ENCODE assay signal across 8 mouse cellular contexts in genomic region chr13:49682233-49682846, GRCm38 (mm10). TPM values are rescaled to one million over a fixed set of nuclear protein-coding genes. Genes with fewer than 3 reads are reported as not detected.
DNase-seq lines count a peak whose midpoint lies in the region; ATAC-seq and TF ChIP-seq lines count a peak whose summit lies in the region.

No protein-coding gene starts in this region.

- TF ChIP-seq EP300 in CH12.LX (IDR thresholded peaks at IDR 0.05; ENCODE audit: low read length), result no peak

- TF ChIP-seq RAD21 in CH12.LX (IDR thresholded peaks at IDR 0.05; ENCODE audit: low read depth, low read length), result no peak

- H3K4me3 ChIP-seq in CH12.LX (replicated peaks in 1 of 3; ENCODE audit: low read depth in 2 of 3, low read length in 2 of 3, poor library complexity in 1 of 3) (peak overlapping the region; percentile 75 to 89 (median 83)), myocyte (peak overlapping the region; percentile 100)
- peak overlapping the region; percentile 74 for H3K4me3 ChIP-seq in forebrain, embryonic 11.5 days (ENCODE audit: low read depth, low read length)

- H3K9ac ChIP-seq in CH12.LX (ENCODE audit: insufficient read depth, low read depth), result peak overlapping the region; percentile 84
- peak overlapping the region; percentile 75 for H3K9ac ChIP-seq in forebrain, embryonic 11.5 days (ENCODE audit: low read length)

- peaks cover 4 to 31% of the 10 kb centered on the region in 2 experiments; a peak in 3 of 4 replicates for H3K4me1 ChIP-seq in CH12.LX (ENCODE audit: control insufficient read depth in 1 of 2, insufficient read depth in 2 of 2)
- peaks cover 5% of the 10 kb centered on the region; the same call in 1 of the 2 replicates for H3K4me1 ChIP-seq in forebrain, embryonic 11.5 days (replicated peaks; ENCODE audit: control insufficient read depth, insufficient read depth, low read length)

- H3K9me3 ChIP-seq in CH12.LX (replicated peaks; ENCODE audit: low read length), result no peaks in the 10 kb centered on the region
- H3K9me3 ChIP-seq in forebrain, embryonic 11.5 days (ENCODE audit: control insufficient read depth, low read length), result no peaks in the 10 kb centered on the region

- peak; percentile 60; the same call in 1 of the 2 replicates for ATAC-seq in frontal cortex, adult (ENCODE audit: low TSS enrichment)
- ATAC-seq in forebrain, embryonic 11.5 days (replicated peaks; ENCODE audit: low FRiP score), result no peak

- peak overlapping the region; percentile 47; the same call in 1 of the 2 replicates for H3K27ac ChIP-seq in CH12.LX (ENCODE audit: insufficient read depth, low read depth)
- peak overlapping the region; percentile 7; the same call in 1 of the 2 replicates for H3K27ac ChIP-seq in forebrain, embryonic 11.5 days (ENCODE audit: low read depth, low read length)

- H3K4me2 ChIP-seq in CH12.LX (ENCODE audit: insufficient read depth, low read depth, poor library complexity, severe bottlenecking) (no peak overlapping the region; the same call in 1 of the 2 replicates), myocyte (ENCODE audit: low read depth) (peak overlapping the region; percentile 88)
- H3K4me2 ChIP-seq in forebrain, embryonic 11.5 days (ENCODE audit: low read depth, low read length, severe bottlenecking), result peak overlapping the region; percentile 58

- no peak for TF ChIP-seq CTCF in CH12.LX (conservative IDR thresholded peaks at IDR 0.05 in 1 of 2, IDR thresholded peaks at IDR 0.05 in 1 of 2; ENCODE audit: low read depth in 2 of 2, low read length in 2 of 2)

- in situ Hi-C loops in CH12.LX (cut with MboI; ENCODE audit: low pct_ligation_motif_present, low pct_unique_long_range_greater_than_20kb, low sequenced_read_pairs), result no loop called here

- H3ac ChIP-seq in myocyte (ENCODE audit: control insufficient read depth, insufficient read length), result peak overlapping the region; percentile 44

- H3K27me3 ChIP-seq in CH12.LX (replicated peaks), result no peaks in the 10 kb centered on the region
- H3K27me3 ChIP-seq in forebrain, embryonic 11.5 days (ENCODE audit: control insufficient read depth, insufficient read depth, low read length), result no peaks in the 10 kb centered on the region
- H3K27me3 ChIP-seq in myocyte (ENCODE audit: control insufficient read depth, insufficient read depth, insufficient read length), result no peaks in the 10 kb centered on the region

- dilution Hi-C loops in CH12.LX (cut with MboI; ENCODE audit: extremely low pct_ligation_motif_present, extremely low pct_unique_long_range_greater_than_20kb, low sequenced_read_pairs), result no loop called here

- WGBS in forebrain, embryonic 11.5 days, result under 1% methylated on average over 20 of the region's 20 CpGs

- peaks cover 19 to 55% of the 10 kb centered on the region in 2 experiments for H3K36me3 ChIP-seq in CH12.LX (replicated peaks in 1 of 2; ENCODE audit: control insufficient read depth in 1 of 2, insufficient read depth in 1 of 2, low read length in 1 of 2)
- no peaks in the 10 kb centered on the region for H3K36me3 ChIP-seq in forebrain, embryonic 11.5 days (ENCODE audit: control insufficient read depth, insufficient read depth, low read length)
- H3K36me3 ChIP-seq in myocyte (ENCODE audit: control insufficient read depth, insufficient read depth), result peaks cover 17% of the 10 kb centered on the region

- peaks cover 54% of the 10 kb centered on the region for H3K79me2 ChIP-seq in CH12.LX (replicated peaks; ENCODE audit: control insufficient read depth, extremely low read depth, insufficient read depth, poor library complexity, severe bottlenecking)
- H3K79me2 ChIP-seq in myocyte (ENCODE audit: control insufficient read depth, insufficient read depth), result peaks cover 54% of the 10 kb centered on the region

- no peak; the same call in 1 of the 2 replicates for TF ChIP-seq POLR2A in CH12.LX (IDR thresholded peaks at IDR 0.05; ENCODE audit: low read depth, low read length)
- no peak for TF ChIP-seq POLR2A in myocyte (IDR thresholded peaks at IDR 0.05; ENCODE audit: insufficient read length, low read depth)

- no peak for DNase-seq in frontal cortex, postnatal 36 days (ENCODE audit: low spot score in 2 of 2)
- DNase-seq in CH12.LX (ENCODE audit: extremely low read depth), result no peak
- DNase-seq in forebrain, embryonic 11.5 days (ENCODE audit: low spot score), result no peak
- DNase-seq in kidney, postnatal 10 days, result peak; percentile 10
- no peak for DNase-seq in right cerebral cortex, postnatal 4 days
- DNase-seq in testis, postnatal 10 days (ENCODE audit: low spot score), result no peak

TF ChIP-seq in CH12.LX, 34 proteins besides CTCF, POLR2A, EP300 and RAD21:
- TF ChIP-seq PAX5 (IDR thresholded peaks at IDR 0.05; ENCODE audit: low read length) (no peak), NRF1 (IDR thresholded peaks at IDR 0.05; ENCODE audit: low read depth, low read length) (no peak; the same call in 1 of the 2 replicates), KAT2A (IDR thresholded peaks at IDR 0.05; ENCODE audit: insufficient replicate concordance, low read length) (no peak), GABPA (IDR thresholded peaks at IDR 0.05; ENCODE audit: insufficient replicate concordance, low read depth, low read length) (no peak), ZKSCAN1 (IDR thresholded peaks at IDR 0.05; ENCODE audit: borderline replicate concordance, low read depth, low read length) (no peak), MEF2A (IDR thresholded peaks at IDR 0.05; ENCODE audit: borderline replicate concordance, low read depth, low read length) (no peak), ELF1 (IDR thresholded peaks at IDR 0.05; ENCODE audit: low read depth, low read length) (no peak), ZMIZ1 (IDR thresholded peaks at IDR 0.05; ENCODE audit: low read depth, low read length) (no peak; the same call in 1 of the 2 replicates), MXI1 (IDR thresholded peaks at IDR 0.05; ENCODE audit: low read depth, low read length) (no peak; the same call in 1 of the 2 replicates)

TF ChIP-seq in myocyte, 11 proteins besides CTCF, POLR2A, EP300 and RAD21:
- TF ChIP-seq REST (IDR thresholded peaks at IDR 0.05; ENCODE audit: insufficient read depth, insufficient read length), result no peak
- no peak for TF ChIP-seq TCF12 (IDR thresholded peaks at IDR 0.05; ENCODE audit: insufficient read depth, poor library complexity, severe bottlenecking)
- TF ChIP-seq USF1 (IDR thresholded peaks at IDR 0.05; ENCODE audit: low read depth), result no peak
- no peak for TF ChIP-seq E2F4 (IDR thresholded peaks at IDR 0.05; ENCODE audit: insufficient read depth)
- no peak for TF ChIP-seq MYOD1 (IDR thresholded peaks at IDR 0.05; ENCODE audit: control insufficient read depth in 1 of 3, insufficient read length in 2 of 3, low read depth in 2 of 3)
- TF ChIP-seq MAX (IDR thresholded peaks at IDR 0.05; ENCODE audit: low read depth), result no peak
- no peak for TF ChIP-seq MYOG (IDR thresholded peaks at IDR 0.05; ENCODE audit: control insufficient read depth in 1 of 3, insufficient read depth in 1 of 3, insufficient read length in 2 of 3, low read depth in 2 of 3)
- no peak for TF ChIP-seq SRF (IDR thresholded peaks at IDR 0.05; ENCODE audit: control insufficient read depth, insufficient read length, low read depth)
- TF ChIP-seq TCF3 (IDR thresholded peaks at IDR 0.05; ENCODE audit: insufficient read length, low read depth), result no peak
- no peak for TF ChIP-seq CEBPB (IDR thresholded peaks at IDR 0.05; ENCODE audit: insufficient read depth, poor library complexity, severe bottlenecking)
TF ChIP-seq in myocyte: peak in this region for 0.

RNA-seq across cellular contexts. Expression of gene Iars, which starts 0.4 kb away (rescaled TPM):
- 100 and 141 TPM in 2 replicates for total RNA-seq in CH12.LX (2012; rRNA removed)
- 81.6 and 88.2 TPM in 2 replicates for total RNA-seq in CH12.LX (2014; rRNA removed)
- 148 and 160 TPM in 2 replicates for polyA plus RNA-seq in CH12.LX (2012; ENCODE audit: insufficient read length, low read depth)
- 124 and 129 TPM in 2 replicates for polyA plus RNA-seq in forebrain, embryonic 11.5 days (2014; fragmentation: Nextera tagmentation; extraction: Ambion mirVana)
- 128 TPM for polyA plus RNA-seq in myocyte (2012; fragmentation: generic; extraction: Trizol)

RNA-seq across cellular contexts. Expression of gene Nol8, which starts 29.5 kb away (rescaled TPM):
- total RNA-seq in CH12.LX (2012; rRNA removed), result 14.9 and 24.0 TPM in 2 replicates
- total RNA-seq in CH12.LX (2014; rRNA removed), result 33.4 and 40.1 TPM in 2 replicates
- 32.8 and 36.7 TPM in 2 replicates for polyA plus RNA-seq in CH12.LX (2012; ENCODE audit: insufficient read length, low read depth)
- polyA plus RNA-seq in forebrain, embryonic 11.5 days (2014; fragmentation: Nextera tagmentation; extraction: Ambion mirVana), result 22.8 and 23.4 TPM in 2 replicates
- polyA plus RNA-seq in myocyte (2012; fragmentation: generic; extraction: Trizol), result 3.0 TPM

RNA-seq across cellular contexts. Expression of gene Cenpp, which starts 29.8 kb away (rescaled TPM):
- total RNA-seq in CH12.LX (2012; rRNA removed) (11.2 and 14.9 TPM in 2 replicates), CH12.LX (2014; rRNA removed) (35.3 and 41.8 TPM in 2 replicates)
- polyA plus RNA-seq in CH12.LX (2012; ENCODE audit: insufficient read length, low read depth) (10.7 and 11.8 TPM in 2 replicates), myocyte (2012; fragmentation: generic; extraction: Trizol) (6.3 TPM)
- 42.9 and 44.5 TPM in 2 replicates for polyA plus RNA-seq in forebrain, embryonic 11.5 days (2014; fragmentation: Nextera tagmentation; extraction: Ambion mirVana)
